Mouse (Mus musculus) limb, embryonic 13.5 days (tissue): Measurements from ENCODE around the gene Ankrd13d. TPM values are rescaled to one million over a fixed set of nuclear protein-coding genes. Genes with fewer than 3 reads are reported as not detected.

ENCODE experiments used
- ATAC-seq: fragments of 200-750 bp; cut with Nextera tagmentation; 2 replicates; pipeline ENCODE4 v1.8.0; 2017; ENCODE audit warnings: low read depth, moderate number of reproducible peaks, moderate TSS enrichment; ENCODE audit not compliant: low FRiP score
- H3K27ac ChIP-seq: fragments of 300-500 bp; sonication (generic); 2 replicates; pipeline ENCODE4 v1.5.1; 2015; ENCODE audit warnings: inconsistent platforms, mild to moderate bottlenecking, moderate library complexity
- H3K27me3 ChIP-seq: fragments of 300-500 bp; sonication (generic); 2 replicates; pipeline ENCODE4 v1.6.1; 2015; ENCODE audit warnings: mild to moderate bottlenecking, inconsistent platforms
- H3K36me3 ChIP-seq: fragments of 300-500 bp; sonication (generic); 2 replicates; pipeline ENCODE4 v1.6.1; 2015; ENCODE audit warnings: inconsistent platforms, mild to moderate bottlenecking, moderate library complexity
- H3K4me1 ChIP-seq: fragments of 300-500 bp; sonication (generic); 2 replicates; pipeline ENCODE4 v1.6.1; 2015; ENCODE audit warnings: inconsistent platforms
- H3K4me2 ChIP-seq: fragments of 300-500 bp; sonication (generic); replicated peaks from 2 replicates; pipeline ENCODE4 v1.6.1; 2015; ENCODE audit warnings: inconsistent platforms, mild to moderate bottlenecking, moderate library complexity
- H3K4me3 ChIP-seq: fragments of 300-500 bp; sonication (generic); 2 replicates; pipeline ENCODE4 v1.5.1; 2015; ENCODE audit warnings: moderate library complexity, mild to moderate bottlenecking, inconsistent platforms
- H3K9ac ChIP-seq: fragments of 300-500 bp; sonication (generic); 2 replicates; pipeline ENCODE4 v1.6.1; 2015; ENCODE audit warnings: mild to moderate bottlenecking, inconsistent platforms
- H3K9me3 ChIP-seq: fragments of 300-500 bp; sonication (generic); 2 replicates; pipeline ENCODE4 v1.6.1; 2016; ENCODE audit warnings: inconsistent platforms
- WGBS: fragments of 180-500 bp; shearing (Covaris S2); methylation state at CpG from one replicate; pipeline ENCODE4 v1.1.7; 2015; 5-methylcytosine and 5-hydroxymethylcytosine counted together
- polyA plus RNA-seq: library from polyadenylated mRNA; unstranded; fragments of >200 nt; fragmentation: Nextera tagmentation; extraction: Ambion mirVana; gene quantifications from 2 replicates; pipeline ENCODE4 v1.2.1, GENCODE M21; 2015

Ankrd13d gene
- polyA plus RNA-seq, 1 experiment from 2014 or later = 13.6 TPM

DNA sequence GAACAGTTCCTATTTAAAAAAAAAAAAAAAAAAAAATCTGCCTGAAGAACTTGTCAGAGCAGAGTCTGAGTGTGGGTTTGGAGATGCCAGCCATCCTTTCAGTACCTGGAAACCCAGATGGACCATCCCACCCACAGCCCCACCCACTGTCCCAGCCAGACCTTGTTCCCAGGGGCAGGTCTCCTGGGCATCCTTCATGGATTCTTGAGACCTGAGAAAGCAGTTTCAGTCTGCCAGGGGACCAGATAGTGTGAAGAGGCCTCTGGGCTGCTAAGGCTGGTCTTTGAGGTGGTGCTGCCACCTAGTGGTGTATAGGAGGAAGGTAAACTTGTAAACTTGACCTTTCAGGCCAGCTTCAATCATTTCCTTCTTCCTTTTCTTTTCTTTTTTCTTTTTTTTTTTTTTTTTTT, 26.8 kb upstream of the Ankrd13d start:
- H3K27ac ChIP-seq = no peak overlapping the region
- H3K4me2 ChIP-seq = no peak overlapping the region
- peaks cover 10% of the 10 kb centered on the region; the same call in 1 of the 2 replicates for H3K36me3 ChIP-seq
- H3K9me3 ChIP-seq = no peaks in the 10 kb centered on the region
- no peak overlapping the region for H3K4me3 ChIP-seq
- peaks cover 14% of the 10 kb centered on the region for H3K4me1 ChIP-seq
- 0 out of 2 replicates have a peak, but pooled peaks have one; percentile 25 for ATAC-seq
- H3K9ac ChIP-seq = no peak overlapping the region
- no peaks in the 10 kb centered on the region for H3K27me3 ChIP-seq

DNA sequence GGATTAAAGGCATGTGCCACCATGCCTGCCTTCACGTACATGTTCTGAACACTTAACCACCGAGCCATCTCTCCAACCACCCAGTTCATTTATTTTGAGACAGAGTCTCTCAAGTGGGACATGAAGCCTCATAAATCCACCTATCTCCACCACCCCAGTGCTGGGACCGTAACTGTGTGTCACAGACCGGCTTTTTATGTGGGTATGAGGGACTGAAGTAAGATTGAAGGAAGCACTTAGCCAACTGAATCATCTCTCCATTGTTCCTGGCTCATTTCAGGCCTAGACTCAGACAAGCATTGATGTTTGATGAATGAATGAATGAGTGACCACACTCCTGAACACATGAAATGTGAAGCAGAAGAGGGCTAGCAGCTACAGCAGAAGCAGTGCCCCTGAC, 26.4 kb upstream of the Ankrd13d start:
- no peak overlapping the region for H3K4me3 ChIP-seq
- no peak overlapping the region for H3K9ac ChIP-seq
- no peak overlapping the region for H3K27ac ChIP-seq
- ATAC-seq = no peak
- H3K9me3 ChIP-seq = no peaks in the 10 kb centered on the region
- peaks cover 9% of the 10 kb centered on the region; the same call in 1 of the 2 replicates for H3K36me3 ChIP-seq
- no peak overlapping the region for H3K4me2 ChIP-seq
- H3K4me1 ChIP-seq = peaks cover 18% of the 10 kb centered on the region
- H3K27me3 ChIP-seq = no peaks in the 10 kb centered on the region
- 92% methylated on average over 4 of the region's 4 CpGs for WGBS

DNA sequence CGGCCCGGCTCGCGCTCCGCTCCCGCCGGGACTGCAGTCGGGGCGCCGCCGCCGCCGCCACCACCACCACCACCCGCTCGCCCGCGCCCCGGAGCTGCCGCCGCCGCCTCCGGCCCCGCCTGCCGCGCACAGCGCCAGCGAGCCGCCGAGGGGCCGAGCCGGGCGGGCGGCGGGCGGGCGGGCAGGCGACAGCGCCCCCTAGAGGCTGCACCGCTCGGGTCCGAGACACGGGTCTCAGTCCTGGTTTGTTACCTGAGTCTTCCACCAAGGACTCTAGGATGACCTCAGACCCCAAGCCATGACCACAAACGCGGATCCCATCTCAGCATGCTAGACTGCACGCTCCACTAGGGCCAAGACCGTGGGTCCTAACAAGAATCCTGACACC, 23.2 kb upstream of the Ankrd13d start, which contains the start of gene Grk2:
TSS of gene Grk2 (minus strand) at position 33 of the 388 bp plus-strand sequence.
- peak; percentile 83 for ATAC-seq
- Histone ChIP-seq H3K4me3 (peak within 1 kb of the TSS; percentile 96), H3K27me3 (no peaks in the 10 kb centered on the region), H3K9ac (peak within 1 kb of the TSS; percentile 96), H3K4me2 (peak within 1 kb of the TSS; percentile 90), H3K9me3 (no peaks in the 10 kb centered on the region), H3K27ac (peak within 1 kb of the TSS; percentile 79), H3K4me1 (peaks cover 50% of the 10 kb centered on the region), H3K36me3 (no peaks in the 10 kb centered on the region)
- WGBS = under 1% methylated on average over 46 of the region's 46 CpGs

DNA sequence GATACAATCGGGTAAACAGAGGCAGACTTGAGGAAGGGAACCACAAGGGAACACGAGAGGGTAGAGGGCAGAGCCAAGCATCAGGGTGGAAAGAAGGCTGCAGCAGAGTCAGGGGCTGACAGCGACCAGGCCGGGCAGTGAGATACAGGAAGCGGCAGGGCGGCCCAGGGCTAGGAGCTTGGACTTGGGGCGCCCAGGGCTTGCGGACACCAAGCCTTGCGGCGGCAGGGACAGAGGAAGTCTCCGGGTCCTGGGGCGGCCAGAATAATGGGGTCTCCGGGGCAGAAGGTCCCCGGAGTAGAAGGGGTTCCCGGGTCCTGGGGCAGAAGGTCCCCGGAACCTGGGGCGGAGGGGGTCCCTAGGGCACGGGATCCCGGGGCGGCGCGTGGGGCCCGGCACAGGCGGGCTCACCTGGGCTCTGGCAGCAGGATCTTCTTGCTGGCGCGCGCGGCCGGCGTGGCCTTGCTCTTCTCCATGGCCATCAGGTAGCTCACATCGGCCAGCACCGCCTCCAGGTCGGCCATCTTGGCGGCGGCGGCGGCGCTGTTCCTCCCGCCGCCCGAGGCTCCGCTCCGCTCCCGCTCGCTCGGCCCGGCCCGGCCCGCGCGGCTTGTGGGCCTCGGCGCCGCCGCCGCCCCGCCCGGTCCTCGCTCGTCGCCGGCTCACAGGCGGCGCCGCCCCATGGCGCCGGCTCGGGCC, 22.7 kb upstream of the Ankrd13d start:
- Histone ChIP-seq H3K4me1 (peaks cover 55% of the 10 kb centered on the region), H3K9ac (peak overlapping the region; percentile 96), H3K27me3 (no peaks in the 10 kb centered on the region), H3K36me3 (no peaks in the 10 kb centered on the region), H3K4me2 (peak overlapping the region; percentile 90), H3K9me3 (no peaks in the 10 kb centered on the region), H3K27ac (peak overlapping the region; percentile 79), H3K4me3 (peak overlapping the region; percentile 96)
- 2% methylated on average over 49 of the region's 68 CpGs for WGBS
- peak; percentile 46 for ATAC-seq

DNA sequence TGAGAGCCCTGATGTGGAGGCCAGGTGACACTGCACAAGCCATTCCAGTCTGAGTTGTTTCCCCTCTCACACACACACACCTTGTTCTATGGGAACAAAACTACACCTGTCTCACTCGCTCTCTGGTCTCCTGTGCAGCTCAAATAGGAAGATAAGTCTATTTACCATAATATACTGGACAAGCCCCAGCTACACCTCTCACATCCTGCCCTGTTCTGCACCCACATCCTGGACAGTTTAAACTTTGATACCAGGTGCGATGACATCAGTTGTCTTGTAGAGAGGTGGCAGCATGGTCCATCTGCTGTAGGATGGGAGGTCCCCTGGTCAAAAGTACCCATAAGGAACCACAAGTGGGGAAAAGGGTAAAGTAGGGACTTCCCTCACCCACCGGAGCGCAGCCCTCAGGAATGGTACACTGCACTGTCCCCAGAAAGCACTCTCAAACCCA, 22.0 kb upstream of the Ankrd13d start:
- no peaks in the 10 kb centered on the region for H3K9me3 ChIP-seq
- peak overlapping the region; percentile 90 for H3K4me2 ChIP-seq
- no peaks in the 10 kb centered on the region for H3K36me3 ChIP-seq
- no peak overlapping the region for H3K27ac ChIP-seq
- H3K9ac ChIP-seq = peak overlapping the region; percentile 96
- no peaks in the 10 kb centered on the region for H3K27me3 ChIP-seq
- H3K4me3 ChIP-seq = peak overlapping the region; percentile 96
- 57% methylated on average over 4 of the region's 4 CpGs for WGBS
- ATAC-seq = no peak
- peaks cover 63% of the 10 kb centered on the region for H3K4me1 ChIP-seq

DNA sequence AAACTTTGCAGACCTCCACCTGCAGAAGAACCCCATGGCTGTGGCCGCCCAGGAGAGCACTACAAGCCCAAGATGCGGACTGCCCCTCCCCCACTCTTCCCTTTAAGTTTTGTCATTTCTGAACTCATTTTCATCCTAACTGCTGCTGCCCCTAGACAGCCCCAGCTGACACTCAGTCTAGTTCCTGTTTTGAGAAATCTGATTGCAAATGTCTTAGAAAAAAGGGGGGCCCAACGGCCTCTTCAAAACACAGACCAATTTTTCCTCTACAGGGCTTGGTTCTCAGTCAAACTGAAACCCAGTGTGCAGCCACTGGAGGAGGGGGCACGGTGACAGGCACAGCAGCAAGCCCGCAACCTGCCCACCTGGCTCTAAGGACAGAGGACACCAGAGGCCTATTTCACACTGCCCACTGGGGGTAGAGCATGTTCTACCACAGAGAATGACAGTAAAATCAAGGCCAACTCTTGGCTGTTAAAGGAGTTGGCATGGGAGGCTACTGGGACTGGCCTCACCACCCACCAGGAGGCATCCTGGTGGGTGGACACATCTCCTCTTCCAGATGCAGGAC, 21.4 kb upstream of the Ankrd13d start:
- no peaks in the 10 kb centered on the region for H3K9me3 ChIP-seq
- H3K27me3 ChIP-seq = no peaks in the 10 kb centered on the region
- peak overlapping the region; percentile 96 for H3K4me3 ChIP-seq
- H3K4me2 ChIP-seq = peak overlapping the region; percentile 90
- H3K27ac ChIP-seq = no peak overlapping the region
- 66% methylated on average over 5 of the region's 5 CpGs for WGBS
- ATAC-seq = no peak
- peak overlapping the region; percentile 96 for H3K9ac ChIP-seq
- H3K4me1 ChIP-seq = peaks cover 64% of the 10 kb centered on the region
- no peaks in the 10 kb centered on the region for H3K36me3 ChIP-seq

DNA sequence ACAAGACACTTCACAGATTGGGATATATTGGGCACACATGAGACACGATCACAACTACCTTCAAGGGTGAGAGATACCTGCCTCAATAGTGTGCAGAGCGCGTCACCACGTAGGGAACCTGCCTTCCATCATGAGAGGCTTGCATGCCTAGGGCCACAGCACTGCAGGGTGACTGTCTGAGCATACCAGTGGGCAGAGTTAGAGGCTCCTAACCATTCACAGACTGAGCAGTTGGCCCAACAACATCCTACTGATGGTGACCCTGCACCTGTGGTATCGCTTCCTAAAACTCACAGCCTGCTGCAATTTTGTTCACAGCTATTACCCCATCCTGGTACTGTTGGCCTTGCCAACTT, 20.7 kb upstream of the Ankrd13d start:
- Histone ChIP-seq H3K27me3 (no peaks in the 10 kb centered on the region), H3K4me1 (peaks cover 69% of the 10 kb centered on the region), H3K36me3 (no peaks in the 10 kb centered on the region), H3K9ac (no peak overlapping the region), H3K4me3 (no peak overlapping the region), H3K9me3 (no peaks in the 10 kb centered on the region), H3K27ac (no peak overlapping the region; the same call in 1 of the 2 replicates), H3K4me2 (peak overlapping the region; percentile 90)
- ATAC-seq = no peak
- 95% methylated on average over 5 of the region's 5 CpGs for WGBS

DNA sequence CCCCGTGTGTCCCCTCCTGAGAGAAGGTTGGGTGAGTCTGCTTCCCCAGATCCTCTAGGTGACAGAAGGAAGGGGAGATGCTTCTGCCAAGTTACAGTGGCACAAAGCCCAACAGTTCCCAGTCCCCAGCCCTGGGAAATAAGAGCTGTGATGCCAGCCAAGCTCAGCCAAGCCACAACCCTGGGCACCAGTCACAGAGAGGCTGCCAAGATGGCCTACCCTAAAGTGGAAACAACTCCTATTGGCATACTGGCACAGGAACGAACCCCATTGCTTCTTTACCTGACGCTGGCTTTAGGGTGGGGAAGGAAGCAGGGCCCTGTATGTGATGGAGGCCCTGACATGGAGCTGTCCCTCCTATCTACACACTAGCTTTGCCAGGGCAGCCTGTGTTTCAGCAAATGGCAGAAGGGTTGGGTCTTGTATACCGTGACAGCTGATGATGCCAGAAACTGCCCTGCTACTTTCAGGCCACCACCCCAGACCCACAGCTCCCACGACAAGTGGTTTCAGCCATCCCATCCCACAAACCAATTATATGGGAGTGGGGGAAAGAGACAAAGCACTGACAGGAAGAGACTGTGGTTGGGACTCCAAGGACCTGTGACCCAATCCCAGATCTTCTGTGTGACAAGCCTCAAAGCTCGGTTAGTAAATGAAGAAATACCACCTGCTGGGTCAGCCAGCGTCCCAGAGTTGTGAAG, 20.2 kb upstream of the Ankrd13d start:
- H3K36me3 ChIP-seq = peaks cover 5% of the 10 kb centered on the region
- peak overlapping the region; percentile 83; the same call in 1 of the 2 replicates for H3K27ac ChIP-seq
- peaks cover 69% of the 10 kb centered on the region for H3K4me1 ChIP-seq
- H3K4me3 ChIP-seq = no peak overlapping the region
- WGBS = 63% methylated on average over 7 of the region's 7 CpGs
- peak overlapping the region; percentile 90 for H3K4me2 ChIP-seq
- peak overlapping the region; percentile 54 for H3K9ac ChIP-seq
- H3K9me3 ChIP-seq = no peaks in the 10 kb centered on the region
- H3K27me3 ChIP-seq = no peaks in the 10 kb centered on the region
- ATAC-seq = no peak

DNA sequence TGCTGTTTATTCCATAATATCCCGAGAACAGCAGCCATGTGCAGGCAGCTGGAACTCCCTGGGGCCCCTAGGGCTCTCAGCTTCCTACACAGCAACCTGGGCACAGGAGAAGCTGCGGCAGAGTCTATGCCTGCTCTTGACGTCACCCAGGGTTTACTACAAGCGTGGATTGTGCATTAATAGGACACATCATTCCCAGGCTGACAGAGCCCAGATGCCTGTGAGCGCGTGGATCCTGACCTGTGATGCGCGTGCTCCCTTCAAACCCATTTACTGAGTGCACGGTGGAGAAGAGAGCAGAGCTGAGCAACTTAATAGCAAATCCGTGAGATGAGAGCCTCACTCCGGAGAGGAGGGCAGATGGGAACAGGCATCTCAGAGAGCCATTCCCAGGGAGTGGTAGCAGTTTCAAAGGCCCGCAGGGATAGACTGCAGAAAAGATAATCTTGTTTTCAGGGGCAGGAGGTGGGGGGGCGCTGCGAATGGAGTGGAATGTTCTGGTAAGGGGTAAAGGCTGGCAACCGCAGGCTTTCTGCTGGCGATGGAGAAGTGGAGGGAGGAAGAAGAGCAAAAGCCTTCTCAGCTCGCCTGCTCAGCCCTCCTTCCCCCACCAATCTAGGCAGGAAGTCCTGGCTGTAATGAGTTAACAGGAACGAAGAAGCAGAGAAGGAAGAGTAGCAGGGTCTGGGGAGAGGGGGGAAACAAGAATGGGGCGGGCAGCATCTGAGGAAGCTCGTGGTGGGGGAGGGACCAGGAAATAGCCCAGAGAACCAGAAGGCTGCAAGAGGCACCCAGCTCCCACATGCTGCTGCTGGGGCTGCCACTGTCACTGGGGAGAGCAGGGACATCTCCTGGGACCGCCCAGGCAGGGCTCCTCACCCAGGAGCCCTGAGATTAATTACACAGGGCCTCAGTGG, 19.1 kb upstream of the Ankrd13d start:
- peaks cover 69% of the 10 kb centered on the region for H3K4me1 ChIP-seq
- no peaks in the 10 kb centered on the region for H3K9me3 ChIP-seq
- H3K4me3 ChIP-seq = peak overlapping the region; percentile 21
- H3K27me3 ChIP-seq = no peaks in the 10 kb centered on the region
- H3K4me2 ChIP-seq = peak overlapping the region; percentile 90
- 0 out of 2 replicates have a peak, but pooled peaks have one; percentile 13 for ATAC-seq
- H3K27ac ChIP-seq = peak overlapping the region; percentile 83
- WGBS = 17% methylated on average over 21 of the region's 21 CpGs
- H3K9ac ChIP-seq = peak overlapping the region; percentile 54
- peaks cover 9% of the 10 kb centered on the region for H3K36me3 ChIP-seq

DNA sequence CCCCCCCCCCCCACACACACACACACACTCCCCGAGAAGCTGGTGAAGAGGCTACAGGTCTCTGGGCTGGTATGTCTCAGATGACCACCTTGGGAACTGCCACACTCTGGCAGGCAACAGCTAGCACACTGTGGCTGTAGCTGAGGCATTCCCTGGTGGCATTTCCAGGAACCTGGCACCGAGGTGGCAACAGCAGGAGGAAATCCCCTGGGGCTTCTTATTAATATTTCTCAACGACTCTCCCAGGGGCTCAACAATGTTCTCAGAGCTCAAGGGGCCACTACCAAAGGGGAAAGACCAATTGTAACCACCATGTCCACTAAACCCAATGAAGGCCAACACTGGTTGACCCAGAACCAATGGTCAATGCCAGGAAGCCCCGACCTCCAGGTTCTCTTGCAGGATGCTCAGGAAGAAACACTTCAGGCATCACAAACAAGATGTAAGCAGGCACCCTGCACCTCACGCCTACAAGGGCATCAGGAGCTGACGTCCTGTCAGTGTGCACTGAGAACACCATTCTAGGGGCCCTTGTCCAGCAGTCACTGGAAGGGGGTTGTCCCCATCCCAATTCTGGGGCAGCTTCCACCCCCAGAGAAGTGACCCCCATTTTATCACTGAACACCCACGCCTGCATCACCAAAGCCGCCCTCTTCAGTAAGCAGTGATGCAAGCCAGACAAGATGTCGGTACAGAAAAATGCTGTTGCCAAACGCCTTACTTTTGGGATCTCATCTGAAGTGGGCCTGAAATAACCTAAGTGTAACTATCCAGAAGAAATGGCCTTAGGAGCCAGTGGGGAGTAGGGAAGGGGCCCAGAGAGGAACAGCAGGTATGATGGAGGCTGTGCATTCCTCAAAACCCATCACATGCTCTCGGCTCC, 18.2 kb upstream of the Ankrd13d start:
- peak overlapping the region; percentile 21; the same call in 1 of the 2 replicates for H3K4me3 ChIP-seq
- peaks cover 61% of the 10 kb centered on the region for H3K4me1 ChIP-seq
- H3K27ac ChIP-seq = peak overlapping the region; percentile 83
- ATAC-seq = no peak
- H3K9me3 ChIP-seq = no peaks in the 10 kb centered on the region
- H3K4me2 ChIP-seq = peak overlapping the region; percentile 90
- peak overlapping the region; percentile 54; the same call in 1 of the 2 replicates for H3K9ac ChIP-seq
- WGBS = 63% methylated on average over 11 of the region's 11 CpGs
- peaks cover 15% of the 10 kb centered on the region for H3K36me3 ChIP-seq
- no peaks in the 10 kb centered on the region for H3K27me3 ChIP-seq
